Mouse (Mus musculus) fibroblast of lung, adult 2 months (primary cell): ENCODE data around the gene Srrd.

Source experiments
- DNase-seq: peaks from one replicate; pipeline ENCODE4 v3.0.0-alpha.2; 2011; ENCODE audit warnings: low read depth

Gene Srrd

GRCm38 (mm10) chr5:112317328-112317727 is 25.5 kb downstream of the Srrd start:
- no peak for DNase-seq

GRCm38 (mm10) chr5:112316468-112316867 is 26.4 kb downstream of the Srrd start:
- no peak for DNase-seq

DNA sequence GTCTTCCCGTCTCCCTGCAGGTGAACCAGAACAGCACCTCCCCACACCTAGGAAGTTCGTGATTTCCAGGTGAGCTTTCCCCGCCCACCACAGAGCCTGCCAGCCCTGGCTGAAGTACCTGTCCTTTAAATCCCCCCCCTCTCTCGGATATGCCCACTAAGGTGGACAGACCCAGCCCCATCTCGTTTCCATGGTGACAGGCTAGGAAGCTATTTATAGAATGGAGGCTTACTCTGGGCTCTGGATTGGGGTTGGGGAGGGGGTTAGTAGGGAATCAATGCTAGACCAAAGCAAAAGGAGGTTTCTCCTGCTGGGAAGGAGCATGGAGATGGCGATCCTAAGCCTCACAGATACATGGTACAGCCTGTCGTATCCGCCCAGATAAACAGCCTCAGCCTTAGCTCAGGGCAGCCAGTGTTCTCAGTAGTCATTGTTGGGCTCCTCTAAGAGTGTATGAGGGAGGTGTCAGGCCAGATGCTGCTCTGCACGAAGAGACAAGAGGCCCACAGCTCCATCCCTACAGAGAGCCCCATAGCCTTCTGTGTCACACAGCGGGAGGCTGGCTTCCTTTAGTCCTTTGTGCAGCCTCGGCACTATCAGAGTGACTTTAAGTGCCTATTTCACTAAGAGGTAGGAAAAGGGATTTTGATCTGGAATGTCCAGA is 29.5 kb downstream of the Srrd start:
- no peak for DNase-seq

GRCm38 (mm10) chr5:112305842-112306241 is 37.0 kb downstream of the Srrd start:
- DNase-seq = no peak

- no peak for DNase-seq
Observed at GRCm38 (mm10) chr5:112302310-112302709, 40.5 kb downstream of the Srrd start.

- no peak for DNase-seq
Observed at GRCm38 (mm10) chr5:112301694-112302093, 41.1 kb downstream of the Srrd start.

GRCm38 (mm10) chr5:112300721-112301308 is 42.0 kb downstream of the Srrd start:
- no peak for DNase-seq

DNA sequence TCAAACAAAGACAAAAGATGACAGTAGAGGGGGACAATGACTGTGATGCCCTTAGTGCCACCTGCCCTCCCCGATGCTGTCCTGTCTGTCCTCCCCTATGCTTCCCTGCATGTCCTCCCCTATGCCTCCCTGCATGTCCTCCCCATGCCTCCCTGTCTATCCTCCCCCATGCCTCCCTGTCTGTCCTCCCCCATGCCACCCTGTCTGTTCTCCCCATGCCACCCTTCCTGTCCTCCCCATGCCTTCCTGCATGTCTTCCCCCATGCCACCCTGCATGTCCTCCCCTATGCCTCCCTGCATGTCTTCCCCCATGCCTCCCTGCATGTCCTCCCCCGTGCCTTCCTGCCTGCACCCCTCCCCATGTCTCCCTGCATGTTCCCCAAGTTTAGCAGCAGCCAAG is 42.7 kb downstream of the Srrd start:
- no peak for DNase-seq

GRCm38 (mm10) chr5:112299399-112299798 is 43.4 kb downstream of the Srrd start:
- DNase-seq = no peak

GRCm38 (mm10) chr5:112298226-112298988 is 44.4 kb downstream of the Srrd start:
- DNase-seq = no peak

DNA sequence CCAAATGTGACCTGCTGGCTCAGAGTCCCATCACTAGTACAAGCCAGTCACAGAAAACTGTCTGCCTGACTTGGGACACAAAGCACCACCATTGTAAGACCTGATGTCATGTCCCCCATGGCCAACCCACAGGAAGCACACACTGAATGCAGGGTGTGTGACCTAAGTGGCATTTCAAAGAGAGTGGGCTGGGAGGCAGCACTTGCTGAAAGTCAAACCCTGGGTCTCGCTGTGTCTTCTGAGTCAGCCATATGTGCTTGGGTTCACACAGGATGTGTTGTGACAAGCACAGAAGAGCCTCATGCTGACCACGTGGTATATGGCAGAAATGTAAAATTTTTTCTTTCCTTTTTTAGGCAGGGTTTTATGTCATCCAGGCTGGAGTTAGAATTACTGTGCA is 45.6 kb downstream of the Srrd start:
- DNase-seq = no peak

DNA sequence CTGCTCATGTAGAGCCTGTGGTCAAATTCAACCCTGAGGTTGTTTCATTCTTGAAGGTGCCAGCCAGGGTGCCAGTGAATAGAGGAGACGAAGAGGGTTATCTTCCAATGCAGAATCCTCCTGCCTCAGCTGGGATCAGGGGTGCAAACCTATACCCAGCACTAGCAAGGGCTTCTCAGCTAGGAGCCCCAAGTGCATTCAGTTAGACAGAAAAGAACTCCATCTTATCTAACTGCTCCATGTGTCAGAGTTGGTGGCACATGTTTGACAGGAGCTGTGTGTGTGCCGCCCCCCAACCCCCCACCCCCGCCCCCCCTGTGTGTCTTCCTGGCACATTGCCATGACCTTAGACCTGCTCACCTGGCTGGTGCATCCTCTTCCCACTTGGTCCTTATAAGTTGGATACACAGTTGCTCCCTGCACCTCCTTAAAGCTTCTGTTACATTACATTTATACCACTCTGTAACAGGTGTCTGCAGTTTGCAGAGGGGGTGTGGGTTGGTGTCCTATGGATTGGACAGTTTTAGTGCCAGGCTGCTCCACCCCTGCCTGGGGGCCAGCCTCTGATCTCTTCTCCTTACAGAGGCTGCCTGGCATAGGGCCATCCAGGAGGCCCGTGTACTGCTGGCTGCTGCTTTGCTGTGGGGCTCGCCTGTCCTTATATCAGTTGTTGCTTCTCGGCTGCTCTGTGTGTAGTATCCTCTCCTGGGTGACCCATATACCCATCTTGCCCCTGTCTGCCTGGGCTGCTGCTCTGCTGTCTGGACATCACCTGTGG is 46.2 kb downstream of the Srrd start:
- DNase-seq = no peak

DNA sequence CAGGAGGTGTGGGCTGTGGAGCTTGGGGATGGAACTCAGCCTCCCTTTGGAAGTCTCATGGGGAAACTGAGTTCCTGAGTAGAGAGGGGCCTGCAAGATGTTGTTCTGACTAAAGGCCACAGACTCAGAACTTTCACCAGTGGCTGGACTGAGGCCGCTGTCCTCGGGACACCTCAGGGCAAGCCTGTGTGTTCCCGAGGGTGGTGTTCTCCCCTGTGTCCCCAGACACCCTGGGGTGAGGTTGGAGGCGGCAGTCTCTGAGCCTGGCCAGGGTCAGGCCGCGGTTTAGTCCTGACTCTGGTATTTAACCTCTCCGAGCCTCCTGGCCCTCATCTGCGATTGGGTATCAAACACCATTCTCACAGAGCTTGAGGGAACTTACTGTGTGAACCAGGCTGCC is 47.3 kb downstream of the Srrd start:
- DNase-seq = no peak

GRCm38 (mm10) chr5:112295162-112295561 is 47.7 kb downstream of the Srrd start:
- DNase-seq = no peak

GRCm38 (mm10) chr5:112294696-112295095 is 48.1 kb downstream of the Srrd start:
- no peak for DNase-seq

- DNase-seq = no peak
Observed at GRCm38 (mm10) chr5:112293800-112294199, 49.0 kb downstream of the Srrd start.

DNA sequence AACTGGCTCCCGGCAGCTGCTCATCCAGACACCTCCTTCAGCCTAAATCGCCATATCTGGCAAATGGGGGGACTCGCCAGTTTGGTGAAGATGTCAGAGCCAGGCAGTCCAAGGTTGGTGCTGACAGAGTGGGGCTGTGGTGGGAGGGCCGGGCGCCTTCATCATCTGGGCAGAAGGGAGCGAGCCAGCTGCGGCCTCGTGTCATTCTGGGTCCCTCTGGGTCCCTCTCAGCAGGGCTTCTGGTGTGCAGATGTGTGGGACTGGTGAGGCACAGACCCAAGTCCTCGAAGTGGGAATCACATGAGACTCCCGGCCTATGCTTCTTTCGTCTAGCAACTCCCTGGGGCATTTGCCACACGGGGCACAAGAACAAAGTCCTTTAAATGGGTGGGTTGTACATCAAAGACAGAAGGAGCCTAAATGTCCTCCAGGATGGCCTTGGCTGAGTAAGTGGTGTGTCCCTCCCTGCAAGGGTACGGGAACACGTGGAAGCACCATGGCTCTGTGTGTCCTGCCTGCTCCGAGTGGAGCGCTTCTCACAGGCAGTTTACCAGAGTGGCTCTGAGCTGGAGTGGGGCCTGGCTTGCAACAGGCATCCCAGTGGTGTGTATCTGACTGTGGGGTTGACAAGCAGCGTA is 50.4 kb downstream of the Srrd start:
- DNase-seq = no peak

- DNase-seq = no peak
Observed at GRCm38 (mm10) chr5:112291866-112292265, 51.0 kb downstream of the Srrd start.

GRCm38 (mm10) chr5:112290536-112290880 is 52.3 kb downstream of the Srrd start:
- no peak for DNase-seq

DNA sequence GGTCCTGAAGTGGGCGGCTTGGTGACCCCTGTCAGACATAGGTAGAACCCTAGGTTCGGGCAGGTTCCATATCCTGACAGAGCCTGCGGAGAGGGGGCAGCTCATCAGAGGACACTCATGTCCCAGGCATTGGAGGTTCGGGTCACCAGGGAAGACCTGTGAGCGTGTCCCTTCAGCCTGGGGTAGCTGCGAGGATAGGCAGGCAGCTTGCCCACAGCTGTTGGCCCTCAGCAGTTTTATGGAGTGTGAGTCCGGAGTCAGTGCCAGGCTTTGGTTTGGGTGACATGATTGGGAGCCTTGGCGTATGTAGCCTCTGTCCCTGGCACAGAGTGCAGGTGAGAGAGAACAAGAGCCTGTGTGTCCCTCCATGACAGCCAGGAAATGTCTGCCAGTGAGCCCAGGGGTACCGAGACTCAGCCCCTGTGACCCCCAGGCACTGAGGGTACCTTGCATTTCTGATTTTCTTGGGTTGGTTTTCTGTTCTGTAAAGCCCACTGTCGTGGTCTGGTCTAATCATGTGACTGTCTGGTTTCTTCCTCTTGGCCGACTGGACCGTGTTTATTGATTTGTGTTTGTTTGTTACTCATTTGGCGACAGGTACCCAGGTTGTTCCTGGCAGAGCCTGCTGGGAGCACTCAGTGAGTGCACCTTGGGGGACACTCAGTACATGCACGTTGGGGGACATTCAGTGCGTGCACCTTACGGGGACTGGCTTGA is 52.9 kb downstream of the Srrd start:
- no peak for DNase-seq

DNA sequence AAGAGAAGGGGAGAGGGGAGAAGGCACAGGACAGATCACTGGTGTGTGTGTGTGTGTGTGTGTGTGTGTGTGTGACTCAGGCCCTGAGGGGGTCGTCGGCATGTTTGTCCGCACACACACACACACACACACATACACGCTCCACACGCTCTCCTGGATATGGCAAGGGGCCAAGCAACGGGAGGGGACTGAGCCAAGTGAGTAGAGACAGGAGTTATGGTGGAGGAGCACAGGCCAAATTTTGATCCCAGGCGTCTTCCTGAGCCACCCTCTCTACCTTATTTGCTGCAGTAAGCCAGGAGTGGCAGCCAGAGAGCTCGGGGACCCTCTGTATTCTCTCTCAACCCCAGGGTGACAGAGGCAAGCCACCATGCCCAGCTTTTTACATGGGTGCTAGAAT is 53.6 kb downstream of the Srrd start:
- DNase-seq = no peak
